Mouse (Mus musculus): ENCODE data around the gene Nedd4.

DNA sequence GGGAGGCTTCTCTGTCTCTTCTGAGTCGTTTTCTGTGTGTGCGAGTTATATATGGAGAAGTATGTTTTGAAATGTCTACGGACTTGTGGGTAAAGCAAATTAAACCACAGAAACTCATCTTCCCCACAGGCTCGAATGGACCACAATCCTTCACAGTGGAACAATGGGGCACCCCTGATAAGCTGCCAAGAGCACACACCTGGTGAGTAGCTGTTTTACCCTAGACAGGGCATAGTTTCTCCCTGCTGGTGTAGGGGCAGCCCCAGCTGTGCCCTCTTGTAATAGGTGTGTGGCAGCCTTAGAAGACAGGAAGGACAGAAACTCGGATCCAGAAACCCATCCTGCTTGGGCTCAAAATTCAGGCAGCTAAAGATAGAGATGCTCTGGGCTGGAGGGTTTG is 84.1 kb downstream of the Nedd4 start:
- no peak for TF ChIP-seq CTCF (IDR thresholded peaks at IDR 0.05; ENCODE audit: control insufficient read depth, insufficient read depth, insufficient replicate concordance, low read depth, low read length)
- no peak for TF ChIP-seq POLR2A (IDR thresholded peaks at IDR 0.05; ENCODE audit: control insufficient read depth, low read depth, low read length)
